Mouse (Mus musculus) embryo, embryonic 11.5 days (tissue): ENCODE measurements around the gene Gm21778.
"Not testable (repeated sequence)": the region's sequence is repeated elsewhere in the genome, so short reads cannot be mapped to it uniquely, and the experiment has no call there.

Experiments used
- DNase-seq: peaks from one replicate; pipeline ENCODE4 v3.0.0-alpha.2; 2012; ENCODE audit warnings: low read depth, low spot score

Gm21778 gene

DNA sequence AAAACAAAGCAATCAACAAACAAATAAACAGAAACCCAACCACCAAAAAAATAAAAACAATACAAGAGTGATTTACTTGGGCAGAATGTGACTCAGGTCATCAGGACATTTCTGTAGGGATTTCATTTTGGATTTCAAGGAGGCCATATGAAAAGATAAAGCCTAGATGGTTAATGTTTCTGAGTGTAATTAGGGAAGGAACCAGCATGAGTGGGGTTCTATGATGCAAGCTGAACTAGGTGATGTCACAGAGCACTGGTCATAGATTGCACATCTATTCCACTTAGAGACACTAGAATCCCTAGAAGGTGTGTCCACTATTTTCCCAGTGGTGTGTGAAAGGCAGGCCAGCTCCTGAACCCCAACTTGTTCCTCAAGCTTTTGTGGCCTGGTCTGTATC, at the start of gene Gm21778:
Gene Gm21778, plus strand, starts transcription at position 301 of the 400 bp plus-strand sequence.
- DNase-seq: not testable (repeated sequence)
